Mouse (Mus musculus): ENCODE measurements at regions not wholly inside any gene's neighbourhood (a gene's known extent, or its start where the extent isn't known, plus 50 kb on each side); places are given as distances from the start of the nearest gene placed in this dataset.

DNA sequence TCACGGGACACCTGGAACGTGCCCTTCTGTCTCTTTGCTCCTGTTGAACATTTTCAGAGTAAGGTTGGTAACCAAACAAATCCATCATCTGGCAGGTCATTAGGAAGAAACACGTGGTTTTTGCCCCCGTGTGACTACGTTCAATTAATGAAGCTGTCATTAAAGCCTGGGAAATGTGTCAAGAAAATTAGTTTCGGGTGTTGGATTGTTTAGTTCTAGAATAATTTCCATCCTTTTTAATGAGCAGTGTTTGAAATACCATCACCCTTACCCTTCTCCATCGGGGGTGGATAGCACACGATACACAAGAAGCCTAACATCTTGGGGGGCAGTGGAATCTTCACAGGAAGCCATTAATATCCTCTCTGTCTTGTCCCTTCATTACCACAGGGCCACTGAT is 107.7 kb downstream of the Far1 start:
- WGBS, result 57% methylated on average over 8 of the region's 8 CpGs
- Histone ChIP-seq H3K27me3 (replicated peaks; ENCODE audit: control insufficient read depth, insufficient read depth, low read length) (no peaks in the 10 kb centered on the region), H3K27ac (ENCODE audit: insufficient read depth, low read depth, low read length) (no peak overlapping the region), H3K36me3 (ENCODE audit: control insufficient read depth, insufficient read depth, low read length) (no peaks in the 10 kb centered on the region), H3K4me3 (ENCODE audit: insufficient read depth, low read depth, low read length) (no peak overlapping the region), H3K4me1 (ENCODE audit: control insufficient read depth, insufficient read depth, low read length) (no peaks in the 10 kb centered on the region)
- TF ChIP-seq POLR2A (IDR thresholded peaks at IDR 0.05; ENCODE audit: low read depth, low read length), result no peak
- no peak for TF ChIP-seq CTCF (conservative IDR thresholded peaks at IDR 0.05; ENCODE audit: insufficient read depth, insufficient read length, low read depth, low read length)
- DNase-seq, result no peak

DNA sequence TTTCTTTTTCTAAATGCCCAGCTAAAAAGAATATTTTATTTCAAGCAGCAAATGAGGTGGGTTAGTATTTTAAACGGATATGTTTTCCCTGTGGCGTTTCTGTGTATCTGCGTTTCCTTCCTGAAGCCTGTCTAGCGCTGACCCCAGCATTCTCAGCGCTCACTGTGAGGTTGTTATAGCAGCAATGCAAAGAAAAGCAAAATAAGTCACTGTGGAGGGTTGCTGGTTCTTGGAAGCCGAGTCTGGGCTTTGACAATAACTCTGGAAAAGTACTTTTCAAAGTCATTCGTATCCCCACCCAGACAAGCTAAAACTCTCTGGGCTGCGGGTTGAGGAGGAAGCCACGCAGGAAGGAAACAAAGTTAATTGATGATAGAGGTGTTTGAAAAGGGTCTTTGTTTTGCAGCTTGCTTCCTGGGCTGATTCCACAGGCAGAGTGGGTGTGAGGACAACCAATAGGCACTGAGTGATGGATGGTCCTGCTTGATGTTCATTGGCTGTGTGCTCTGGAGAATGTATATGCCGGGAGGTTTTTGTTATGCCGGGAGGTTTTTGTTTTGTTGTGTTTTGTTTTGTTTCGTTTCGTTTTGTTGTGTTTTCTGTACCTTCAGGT is 108.4 kb downstream of the Far1 start:
- DNase-seq, result no peak
- H3K4me1 ChIP-seq (ENCODE audit: control insufficient read depth, insufficient read depth, low read length), result no peaks in the 10 kb centered on the region
- H3K4me3 ChIP-seq (ENCODE audit: insufficient read depth, low read depth, low read length), result no peak overlapping the region

DNA sequence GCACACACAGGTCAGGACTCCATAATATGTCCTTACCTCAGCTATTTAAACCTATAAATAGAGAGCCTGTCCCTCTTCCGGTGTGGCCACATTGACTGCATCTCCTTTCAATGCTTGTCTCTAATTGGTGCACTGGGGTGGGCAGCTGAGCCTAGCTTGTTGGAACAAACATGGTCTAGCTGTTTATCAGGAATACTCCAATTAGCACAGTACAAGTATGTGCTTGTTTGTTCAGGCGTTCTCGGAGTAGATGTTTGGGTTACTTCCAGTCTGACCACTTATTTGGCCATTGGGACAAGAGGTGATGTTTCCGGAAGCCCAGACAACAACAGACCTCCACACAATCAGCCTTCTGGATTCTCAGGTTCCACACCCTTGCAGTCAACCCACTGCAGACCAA is 109.7 kb downstream of the Far1 start:
- Histone ChIP-seq H3K27me3 (replicated peaks; ENCODE audit: control insufficient read depth, insufficient read depth, low read length) (no peaks in the 10 kb centered on the region), H3K4me3 (ENCODE audit: insufficient read depth, low read depth, low read length) (no peak overlapping the region), H3K36me3 (ENCODE audit: control insufficient read depth, insufficient read depth, low read length) (no peaks in the 10 kb centered on the region), H3K27ac (ENCODE audit: insufficient read depth, low read depth, low read length) (no peak overlapping the region), H3K4me1 (ENCODE audit: control insufficient read depth, insufficient read depth, low read length) (no peaks in the 10 kb centered on the region)
- 83% methylated on average over 4 of the region's 4 CpGs for WGBS
- DNase-seq, result no peak
- no peak for TF ChIP-seq POLR2A (IDR thresholded peaks at IDR 0.05; ENCODE audit: low read depth, low read length)

More for the DNA sequence above, 108.4 kb downstream of the Far1 start:
- no peak overlapping the region for H3K27ac ChIP-seq (ENCODE audit: insufficient read depth, low read depth, low read length)
- WGBS, result 50% methylated on average over 13 of the region's 13 CpGs
- TF ChIP-seq CTCF (conservative IDR thresholded peaks at IDR 0.05; ENCODE audit: insufficient read depth, insufficient read length, low read depth, low read length), result no peak
- TF ChIP-seq POLR2A (IDR thresholded peaks at IDR 0.05; ENCODE audit: low read depth, low read length), result no peak
- H3K36me3 ChIP-seq (ENCODE audit: control insufficient read depth, insufficient read depth, low read length), result no peaks in the 10 kb centered on the region
- H3K27me3 ChIP-seq (replicated peaks; ENCODE audit: control insufficient read depth, insufficient read depth, low read length), result no peaks in the 10 kb centered on the region

DNA sequence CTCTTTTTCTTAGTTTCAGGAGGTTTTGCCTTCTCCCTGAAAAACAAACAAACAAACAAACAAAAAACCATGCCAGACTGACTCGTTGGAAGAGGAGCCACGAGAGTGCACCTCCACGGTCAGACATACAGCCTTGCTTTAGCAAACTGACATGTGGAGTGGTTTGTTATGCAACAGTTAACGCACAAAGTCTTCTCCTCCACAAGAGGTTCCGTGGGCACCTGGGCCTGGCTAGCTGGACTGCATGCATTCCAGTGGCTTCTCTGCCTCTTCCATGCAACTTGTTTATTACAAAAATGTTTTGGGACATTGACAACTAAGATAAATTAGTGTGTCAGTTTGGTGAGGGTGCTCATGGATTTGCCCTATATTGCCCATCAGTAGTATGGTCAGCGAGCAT is 110.3 kb downstream of the Far1 start:
- H3K27ac ChIP-seq (ENCODE audit: insufficient read depth, low read depth, low read length), result no peak overlapping the region
- 82% methylated on average over 6 of the region's 6 CpGs for WGBS
- TF ChIP-seq POLR2A (IDR thresholded peaks at IDR 0.05; ENCODE audit: low read depth, low read length) (no peak), CTCF (conservative IDR thresholded peaks at IDR 0.05; ENCODE audit: insufficient read depth, insufficient read length, low read depth, low read length) (no peak)

DNA sequence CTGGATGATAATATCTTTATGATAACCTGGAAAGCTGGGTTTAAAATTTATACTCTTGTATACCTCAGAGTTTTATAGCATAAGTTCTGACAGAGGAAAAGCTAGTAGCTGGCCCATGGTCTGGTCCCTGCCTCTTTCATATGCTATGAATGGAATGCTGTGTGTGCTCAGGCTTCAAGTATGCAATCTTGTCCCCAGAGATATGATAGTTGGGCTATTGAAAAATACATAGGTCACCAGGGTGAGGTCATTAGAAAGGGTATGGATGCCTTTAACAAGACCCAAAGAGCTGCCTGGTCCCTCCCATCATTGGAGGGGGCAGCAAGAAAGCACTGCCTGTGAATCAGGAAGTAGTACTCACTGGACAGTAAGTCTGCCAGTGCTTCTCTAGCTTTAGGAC is 113.1 kb downstream of the Far1 start:
- no peak for TF ChIP-seq POLR2A (IDR thresholded peaks at IDR 0.05; ENCODE audit: low read depth, low read length)
- no peak for TF ChIP-seq CTCF (conservative IDR thresholded peaks at IDR 0.05; ENCODE audit: insufficient read depth, insufficient read length, low read depth, low read length)

More for the DNA sequence above, 110.3 kb downstream of the Far1 start:
- no peak for DNase-seq
- no peaks in the 10 kb centered on the region for H3K4me1 ChIP-seq (ENCODE audit: control insufficient read depth, insufficient read depth, low read length)
- H3K4me3 ChIP-seq (ENCODE audit: insufficient read depth, low read depth, low read length), result no peak overlapping the region
- H3K27me3 ChIP-seq (replicated peaks; ENCODE audit: control insufficient read depth, insufficient read depth, low read length), result no peaks in the 10 kb centered on the region
- H3K36me3 ChIP-seq (ENCODE audit: control insufficient read depth, insufficient read depth, low read length), result no peaks in the 10 kb centered on the region

DNA sequence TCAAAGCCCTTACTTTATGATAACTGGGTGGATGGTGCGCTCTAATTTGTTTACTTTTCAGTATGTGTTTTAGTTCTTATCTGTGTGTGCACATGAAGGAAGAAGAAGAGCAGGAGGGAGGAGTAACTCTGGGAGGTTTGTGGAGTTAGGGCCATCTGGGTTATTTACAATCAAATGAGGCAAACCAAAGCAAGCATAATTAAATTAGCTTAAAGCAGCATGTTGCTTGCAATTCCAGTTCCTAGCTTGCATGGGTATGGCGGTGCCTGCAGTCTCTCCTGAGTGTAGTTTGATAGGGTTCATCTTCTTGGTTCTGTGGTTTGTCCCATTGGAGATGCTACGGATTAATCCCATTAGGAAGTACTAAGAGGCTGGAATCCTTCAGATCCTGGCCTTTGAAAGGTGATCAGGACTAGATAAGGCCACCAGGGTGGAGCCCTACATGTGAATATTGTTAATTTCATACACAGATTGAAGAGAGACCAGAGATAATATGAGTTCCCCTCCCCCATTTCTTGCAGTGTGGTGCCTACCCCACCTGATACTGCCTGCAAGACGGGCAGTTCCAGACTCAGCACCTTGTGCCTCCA is 123.5 kb downstream of the Far1 start:
- no peak for DNase-seq
- no peaks in the 10 kb centered on the region for H3K36me3 ChIP-seq (ENCODE audit: control insufficient read depth, insufficient read depth, low read length)
- H3K27me3 ChIP-seq (replicated peaks; ENCODE audit: control insufficient read depth, insufficient read depth, low read length), result no peaks in the 10 kb centered on the region
- H3K4me3 ChIP-seq (ENCODE audit: insufficient read depth, low read depth, low read length), result no peak overlapping the region
- H3K27ac ChIP-seq (ENCODE audit: insufficient read depth, low read depth, low read length), result no peak overlapping the region
- no peak for TF ChIP-seq POLR2A (IDR thresholded peaks at IDR 0.05; ENCODE audit: low read depth, low read length)
- no peak for TF ChIP-seq CTCF (conservative IDR thresholded peaks at IDR 0.05; ENCODE audit: insufficient read depth, insufficient read length, low read depth, low read length)
- 89% methylated on average over 4 of the region's 4 CpGs for WGBS
- H3K4me1 ChIP-seq (ENCODE audit: control insufficient read depth, insufficient read depth, low read length), result no peaks in the 10 kb centered on the region

More for the DNA sequence above, 113.1 kb downstream of the Far1 start:
- H3K27me3 ChIP-seq (replicated peaks; ENCODE audit: control insufficient read depth, insufficient read depth, low read length), result no peaks in the 10 kb centered on the region
- no peak overlapping the region for H3K4me3 ChIP-seq (ENCODE audit: insufficient read depth, low read depth, low read length)
- no peak for DNase-seq
- no peaks in the 10 kb centered on the region for H3K36me3 ChIP-seq (ENCODE audit: control insufficient read depth, insufficient read depth, low read length)
- no peaks in the 10 kb centered on the region for H3K4me1 ChIP-seq (ENCODE audit: control insufficient read depth, insufficient read depth, low read length)
- H3K27ac ChIP-seq (ENCODE audit: insufficient read depth, low read depth, low read length), result no peak overlapping the region

DNA sequence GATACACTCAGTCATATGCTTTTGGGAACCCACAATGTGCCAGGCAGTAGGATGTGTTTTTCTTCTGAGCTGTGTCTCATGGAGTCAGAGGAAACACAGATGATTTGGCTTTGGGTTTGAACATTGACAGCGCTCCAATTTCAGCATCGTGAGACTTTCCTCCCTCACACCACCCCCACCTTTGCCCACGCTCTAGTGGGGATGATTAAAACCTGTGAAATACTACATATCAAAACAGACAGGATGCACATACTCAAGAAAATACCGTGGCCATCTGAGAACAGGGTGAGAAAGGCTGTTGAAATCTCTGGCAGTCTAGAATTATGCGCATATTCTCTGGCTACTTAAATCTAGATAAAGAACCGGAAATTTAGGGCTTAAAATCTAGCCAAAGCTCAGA is 124.5 kb downstream of the Far1 start:
- WGBS, result 54% methylated on average over 6 of the region's 6 CpGs
- no peak for DNase-seq
- H3K27ac ChIP-seq (ENCODE audit: insufficient read depth, low read depth, low read length), result no peak overlapping the region
- H3K36me3 ChIP-seq (ENCODE audit: control insufficient read depth, insufficient read depth, low read length), result no peaks in the 10 kb centered on the region
- no peaks in the 10 kb centered on the region for H3K4me1 ChIP-seq (ENCODE audit: control insufficient read depth, insufficient read depth, low read length)
- H3K4me3 ChIP-seq (ENCODE audit: insufficient read depth, low read depth, low read length), result no peak overlapping the region
- no peak for TF ChIP-seq POLR2A (IDR thresholded peaks at IDR 0.05; ENCODE audit: low read depth, low read length)
- TF ChIP-seq CTCF (conservative IDR thresholded peaks at IDR 0.05; ENCODE audit: insufficient read depth, insufficient read length, low read depth, low read length), result no peak
- no peaks in the 10 kb centered on the region for H3K27me3 ChIP-seq (replicated peaks; ENCODE audit: control insufficient read depth, insufficient read depth, low read length)
